Mouse (Mus musculus): ENCODE data around the gene Nrxn2.

The Nrxn2 gene

DNA sequence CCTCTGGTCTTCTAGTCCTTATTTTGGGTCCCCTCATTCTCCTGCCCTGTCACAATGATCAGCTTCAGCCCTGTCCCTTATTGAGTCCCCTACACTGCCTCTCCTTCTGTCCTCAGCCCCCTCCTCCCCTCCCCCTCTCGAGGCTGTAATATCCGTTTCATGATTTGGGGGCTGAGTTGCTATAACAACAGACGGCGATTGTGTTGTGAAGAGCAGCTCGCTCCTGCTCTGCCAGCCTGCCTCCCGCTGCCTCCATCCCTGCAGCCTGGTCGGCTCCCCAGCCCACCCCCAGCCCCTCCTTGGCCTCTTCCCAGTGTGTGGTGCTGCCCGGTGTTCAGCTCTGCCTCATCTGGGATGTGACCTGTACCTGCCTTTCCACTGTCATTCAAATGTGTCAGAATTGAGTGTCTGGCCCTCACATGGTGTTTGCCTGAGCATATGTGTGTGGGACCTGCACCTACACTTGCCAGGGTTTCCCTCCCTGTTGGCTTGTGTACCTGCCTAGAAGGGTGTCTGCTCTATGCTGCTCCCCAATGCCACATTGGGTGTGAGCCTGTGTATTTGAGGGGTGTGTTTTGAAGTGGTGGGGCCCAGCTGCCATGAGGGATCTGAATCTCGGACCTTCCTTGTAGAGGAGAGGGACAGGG lies 2.3 kb upstream of the Nrxn2 start:
- DNase-seq (ENCODE audit: low read depth in 1 of 2, low spot score in 2 of 2), result no peak

DNA sequence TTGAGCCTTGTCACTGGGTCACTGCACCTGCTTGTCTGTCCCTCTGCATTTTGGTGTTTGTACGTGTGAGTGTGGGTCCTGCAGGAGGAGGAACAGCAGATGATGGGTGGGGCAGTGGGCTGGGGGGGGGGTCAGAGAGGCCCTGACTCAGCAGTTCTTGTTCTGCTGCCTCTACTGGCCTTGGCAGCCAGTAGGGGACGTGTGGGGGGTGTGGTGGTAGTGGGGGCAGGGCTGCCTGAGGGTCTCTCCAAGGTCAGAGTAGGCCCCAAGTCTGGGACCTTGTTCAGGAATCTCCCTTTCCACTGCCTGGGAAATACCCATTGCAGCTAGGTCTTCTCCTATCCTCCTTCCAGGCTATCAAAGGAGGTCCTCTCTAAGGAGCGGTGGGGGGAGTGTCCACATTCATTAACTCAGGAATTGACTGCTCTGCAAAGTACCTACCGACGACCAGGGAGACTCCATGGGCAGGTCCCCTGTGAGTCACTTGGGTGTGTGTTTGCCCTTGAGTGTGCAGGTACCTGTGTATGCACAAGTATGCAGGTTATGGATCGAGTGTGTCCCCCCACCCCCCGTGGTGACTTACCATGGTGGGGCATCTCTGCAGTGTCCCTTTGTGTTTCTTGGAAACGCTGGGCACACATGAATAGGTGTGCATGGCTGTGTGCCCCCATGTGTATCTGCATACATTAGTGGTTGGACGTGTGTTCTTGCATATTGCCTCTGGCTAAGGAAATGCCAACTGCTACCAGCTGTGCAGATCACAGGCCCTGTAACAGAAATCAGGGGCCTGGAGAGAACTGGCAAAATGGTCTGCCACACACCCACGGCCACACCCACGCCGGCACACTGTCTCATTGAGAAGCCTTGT lies 1.4 kb upstream of the Nrxn2 start:
- DNase-seq (ENCODE audit: low read depth in 1 of 2, low spot score in 2 of 2), result no peak

DNA sequence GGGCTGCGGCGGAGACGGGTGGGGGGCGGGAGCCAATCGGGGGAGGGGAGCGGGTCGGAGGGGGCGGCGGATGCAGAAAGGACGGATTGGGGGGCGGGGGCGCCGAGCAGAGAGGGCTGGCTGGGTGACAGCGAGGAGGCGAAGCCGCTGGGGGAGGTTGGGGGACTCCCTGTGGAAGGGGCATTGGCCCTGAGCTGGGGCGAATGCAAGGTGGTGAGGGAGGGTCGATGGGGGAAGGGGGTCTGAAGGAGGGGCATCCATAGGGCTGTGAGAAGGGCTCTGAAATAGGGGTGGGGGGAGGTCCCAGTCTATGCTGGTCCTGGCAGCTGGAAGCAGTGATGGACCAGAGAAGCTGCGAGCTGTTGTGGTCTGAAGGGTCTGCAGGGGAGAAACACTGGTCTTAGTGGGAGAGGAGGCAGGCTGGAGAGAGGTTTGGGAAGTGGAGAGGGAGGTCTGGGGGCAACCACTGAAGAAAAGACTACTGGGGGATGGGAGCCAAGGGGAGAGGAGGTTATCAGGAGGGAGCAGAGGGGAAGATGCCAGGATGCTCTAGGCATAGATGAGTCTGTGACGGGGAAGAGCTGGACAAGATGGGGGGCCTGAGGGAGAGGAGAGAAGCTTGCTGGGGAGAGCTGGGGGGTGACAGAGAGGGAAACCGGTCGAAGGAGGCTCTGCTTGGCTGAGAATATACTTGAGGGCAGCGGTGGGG lies 607 bp downstream of the Nrxn2 start:
- DNase-seq (ENCODE audit: low read depth in 1 of 2, low spot score in 2 of 2), result no peak

DNA sequence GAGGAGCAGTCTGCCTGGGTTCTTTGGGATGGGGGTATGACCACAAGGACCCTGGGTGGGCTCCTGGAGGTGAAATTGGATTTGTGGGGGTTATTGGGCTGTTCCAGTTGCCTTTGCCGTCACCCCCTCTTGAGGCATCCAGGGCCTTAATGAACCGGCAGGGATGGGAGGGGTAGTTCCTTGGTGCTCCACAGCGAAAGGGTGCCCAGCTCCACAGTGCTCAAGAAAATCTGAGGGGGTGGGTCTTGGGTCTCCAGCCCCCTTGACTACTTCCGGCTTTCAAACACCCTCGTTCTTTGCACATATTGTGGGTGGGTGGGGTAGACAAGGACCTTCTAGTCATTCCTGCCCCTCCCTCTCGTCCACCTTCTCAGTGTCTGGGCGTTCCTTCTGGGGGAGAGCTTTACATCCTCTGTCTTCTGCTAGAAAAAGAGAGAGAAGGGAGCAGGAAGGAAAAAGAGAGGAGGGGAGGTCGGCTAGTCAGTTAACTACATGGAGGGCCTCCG lies 1.3 kb downstream of the Nrxn2 start:
- no peak for DNase-seq (ENCODE audit: low read depth in 1 of 2, low spot score in 2 of 2)

DNA sequence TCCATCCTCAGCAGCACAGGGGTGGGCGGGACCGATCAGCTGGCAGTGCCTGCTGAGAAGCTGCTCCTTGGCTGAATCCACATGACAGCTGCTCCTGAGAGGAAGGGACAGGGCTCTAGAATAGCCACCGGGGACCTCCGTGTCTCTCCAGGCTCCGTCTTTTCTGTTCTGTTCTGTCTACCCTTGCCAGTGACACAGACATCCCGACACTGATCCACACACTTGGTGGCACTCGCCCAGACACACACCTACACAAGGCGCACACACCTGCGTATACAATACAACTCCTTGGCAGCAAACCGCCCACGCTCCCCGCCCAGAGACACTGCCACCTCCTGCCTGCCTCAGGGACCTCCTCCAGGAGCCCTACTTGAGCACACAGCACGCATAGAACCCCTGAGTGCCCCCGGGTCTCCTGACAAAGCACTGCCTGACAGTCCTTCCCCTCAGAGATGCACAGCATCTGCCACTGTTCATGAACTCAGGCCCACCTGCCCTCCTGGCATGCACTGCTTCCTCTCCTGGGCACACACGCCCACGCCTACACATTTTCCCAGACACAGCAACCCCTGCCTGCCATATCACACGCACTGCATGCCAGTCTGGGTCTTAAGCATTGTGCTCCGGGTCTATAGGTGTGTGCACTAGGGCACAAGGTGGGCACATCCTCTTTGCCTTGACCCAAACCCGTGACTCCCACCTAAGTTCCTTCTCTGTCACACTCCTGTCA lies 2.1 kb downstream of the Nrxn2 start:
- no peak for DNase-seq (ENCODE audit: low read depth in 1 of 2, low spot score in 2 of 2)

DNA sequence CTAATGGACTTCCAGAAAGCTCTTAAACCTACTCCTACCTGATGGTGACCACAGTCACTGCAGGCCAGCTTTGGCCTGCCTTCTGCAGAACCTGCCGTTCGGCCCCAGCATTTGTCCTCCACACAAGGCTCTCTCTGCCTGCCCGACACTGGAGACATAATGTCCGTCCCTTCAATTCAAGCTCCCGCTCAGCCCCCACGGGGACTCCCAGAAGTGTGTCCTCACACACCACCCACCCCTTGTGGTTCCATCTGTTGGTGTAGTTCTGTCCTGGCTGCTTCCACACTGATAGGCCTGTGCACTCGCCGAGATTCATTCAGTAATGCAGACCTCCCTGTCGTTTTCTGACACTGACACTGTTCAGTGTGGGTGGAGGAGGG lies 2.7 kb downstream of the Nrxn2 start:
- no peak for DNase-seq (ENCODE audit: low read depth in 1 of 2, low spot score in 2 of 2)

DNA sequence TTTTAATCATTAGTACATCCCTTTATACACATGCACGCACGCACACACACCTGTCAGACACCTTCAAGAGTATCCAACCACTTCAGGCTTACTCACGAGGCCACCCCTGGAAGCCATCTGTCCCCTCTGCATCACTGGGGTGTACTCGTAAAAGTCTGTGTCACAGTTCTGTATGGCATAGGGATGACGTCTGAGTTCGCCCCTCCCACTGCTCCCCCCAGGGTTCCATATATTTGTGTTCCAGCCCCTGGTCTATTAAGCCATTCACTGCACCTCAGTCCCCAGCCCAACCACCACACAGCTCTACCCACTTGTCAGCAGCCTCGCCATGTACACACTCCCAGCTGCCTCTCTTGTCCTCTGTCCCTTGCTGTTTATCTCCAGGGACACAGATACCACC lies 3.5 kb downstream of the Nrxn2 start:
- DNase-seq (ENCODE audit: low read depth in 1 of 2, low spot score in 2 of 2), result no peak

DNA sequence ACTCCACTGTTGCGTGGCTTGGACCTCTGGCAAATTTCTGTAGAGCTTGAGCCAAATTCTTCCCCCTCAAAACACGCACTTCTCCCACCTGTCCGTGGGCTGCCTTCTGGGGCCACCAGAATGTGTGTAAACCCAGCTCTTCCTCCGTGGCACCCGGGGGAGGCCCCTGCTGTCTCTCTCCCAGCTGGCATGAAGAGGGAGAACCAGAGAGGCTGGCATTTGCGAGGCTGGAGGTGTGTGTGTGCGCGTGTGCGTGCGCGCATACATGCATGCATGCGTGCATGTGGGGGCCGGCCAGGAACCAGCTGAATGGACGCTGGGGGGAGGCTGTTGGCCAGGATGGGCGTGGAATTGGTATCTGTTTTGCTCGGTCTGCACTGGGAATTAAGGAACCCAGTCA lies 4.7 kb downstream of the Nrxn2 start:
- DNase-seq (ENCODE audit: low read depth in 1 of 2, low spot score in 2 of 2), result no peak

DNA sequence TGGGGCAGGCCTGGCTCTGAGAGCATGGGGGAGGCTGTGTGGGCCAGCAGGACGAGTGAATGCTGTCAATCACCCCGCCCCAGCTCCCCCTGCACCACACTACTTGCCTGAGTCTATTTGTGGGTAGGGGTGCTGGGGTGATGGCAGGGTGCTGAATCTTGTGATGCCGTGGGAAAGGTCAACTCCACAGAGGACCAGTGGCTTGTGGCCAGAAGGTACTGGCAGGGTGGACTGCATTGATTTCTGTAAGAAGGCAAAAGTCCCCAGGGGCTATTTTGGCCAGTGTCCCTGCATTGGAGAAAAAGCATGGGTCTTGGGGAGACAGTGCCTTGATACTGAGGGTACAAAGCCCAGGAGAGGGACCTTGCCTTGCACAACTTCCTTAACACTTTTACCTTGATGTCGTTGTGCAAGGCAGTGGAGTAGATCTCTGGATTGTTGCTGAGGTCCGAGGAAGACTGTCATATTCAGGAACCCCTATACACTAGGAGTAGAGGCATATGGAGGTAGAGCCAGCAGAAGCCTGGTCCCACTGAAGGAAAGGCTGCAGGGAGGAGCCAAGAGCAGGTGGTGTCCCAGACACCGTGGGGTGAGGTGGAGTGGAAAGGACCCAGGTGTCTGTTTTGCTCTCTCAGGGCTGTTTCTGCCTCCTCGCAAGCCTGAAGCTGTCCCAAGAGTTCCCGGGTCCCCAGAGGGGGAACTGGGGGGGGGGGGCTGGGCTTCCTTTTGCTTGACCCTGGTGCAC lies 5.8 kb downstream of the Nrxn2 start:
- no peak for DNase-seq (ENCODE audit: low read depth in 1 of 2, low spot score in 2 of 2)

DNA sequence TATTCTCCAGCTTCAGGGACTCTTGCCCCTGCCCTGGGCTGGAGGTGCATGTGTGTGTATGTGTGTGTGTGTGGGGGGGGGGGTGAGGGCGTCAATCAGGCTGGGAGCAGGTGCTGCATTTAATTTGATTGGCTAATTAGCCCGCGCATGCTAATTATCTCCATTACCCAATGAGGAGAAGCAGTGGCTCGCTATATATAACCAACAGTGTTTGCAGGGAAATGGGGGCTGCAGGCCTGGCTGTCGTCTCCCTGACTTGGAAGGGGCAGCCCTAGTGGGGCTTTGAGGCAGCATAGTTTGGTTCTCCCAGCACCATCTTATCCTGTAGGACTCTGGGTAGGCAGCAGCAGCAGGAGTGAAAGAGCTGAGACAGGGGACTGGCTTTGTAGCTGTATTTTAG lies 7.1 kb downstream of the Nrxn2 start:
- no peak for DNase-seq (ENCODE audit: low read depth in 1 of 2, low spot score in 2 of 2)

DNA sequence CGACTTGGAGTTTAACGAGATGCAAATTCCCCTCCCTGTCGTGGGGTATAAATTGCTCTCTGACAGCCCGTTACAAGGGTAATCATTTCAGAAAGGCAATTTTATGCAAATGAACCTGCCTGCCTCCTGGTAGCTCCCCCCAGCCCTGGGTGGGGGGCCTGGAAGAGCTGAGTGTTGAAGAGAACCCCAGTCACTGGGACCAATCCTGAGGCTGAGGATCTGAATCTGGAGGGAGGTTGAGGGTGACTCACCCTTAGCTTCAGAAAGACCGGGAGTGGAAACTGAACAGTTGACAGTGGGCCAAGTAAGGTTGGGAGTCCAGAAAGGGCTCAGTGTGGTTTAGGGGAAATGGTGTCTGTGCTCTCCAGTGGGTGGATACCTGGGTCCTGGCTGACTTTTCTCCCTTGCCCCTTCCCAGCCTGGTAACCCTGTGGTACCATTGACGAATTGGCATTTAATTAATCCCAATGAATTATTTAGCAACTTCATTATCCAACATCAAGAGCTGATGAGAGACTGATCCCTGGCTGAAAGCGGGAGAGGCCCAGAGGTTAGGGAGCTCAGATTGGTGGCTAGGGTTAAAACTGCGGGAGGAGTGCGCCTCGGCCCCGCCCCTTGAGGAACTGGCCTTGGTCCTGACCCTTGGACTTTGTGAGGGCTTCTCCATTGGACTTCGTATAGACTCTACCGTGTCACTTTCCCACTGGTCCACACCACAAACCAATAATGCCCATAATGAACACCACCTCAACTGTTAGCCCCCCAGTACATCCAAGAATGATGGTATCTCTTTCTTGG lies 8.4 kb downstream of the Nrxn2 start:
- peak in 1 of 2 experiments; percentile 38 for DNase-seq (ENCODE audit: low read depth in 1 of 2, low spot score in 2 of 2)

DNA sequence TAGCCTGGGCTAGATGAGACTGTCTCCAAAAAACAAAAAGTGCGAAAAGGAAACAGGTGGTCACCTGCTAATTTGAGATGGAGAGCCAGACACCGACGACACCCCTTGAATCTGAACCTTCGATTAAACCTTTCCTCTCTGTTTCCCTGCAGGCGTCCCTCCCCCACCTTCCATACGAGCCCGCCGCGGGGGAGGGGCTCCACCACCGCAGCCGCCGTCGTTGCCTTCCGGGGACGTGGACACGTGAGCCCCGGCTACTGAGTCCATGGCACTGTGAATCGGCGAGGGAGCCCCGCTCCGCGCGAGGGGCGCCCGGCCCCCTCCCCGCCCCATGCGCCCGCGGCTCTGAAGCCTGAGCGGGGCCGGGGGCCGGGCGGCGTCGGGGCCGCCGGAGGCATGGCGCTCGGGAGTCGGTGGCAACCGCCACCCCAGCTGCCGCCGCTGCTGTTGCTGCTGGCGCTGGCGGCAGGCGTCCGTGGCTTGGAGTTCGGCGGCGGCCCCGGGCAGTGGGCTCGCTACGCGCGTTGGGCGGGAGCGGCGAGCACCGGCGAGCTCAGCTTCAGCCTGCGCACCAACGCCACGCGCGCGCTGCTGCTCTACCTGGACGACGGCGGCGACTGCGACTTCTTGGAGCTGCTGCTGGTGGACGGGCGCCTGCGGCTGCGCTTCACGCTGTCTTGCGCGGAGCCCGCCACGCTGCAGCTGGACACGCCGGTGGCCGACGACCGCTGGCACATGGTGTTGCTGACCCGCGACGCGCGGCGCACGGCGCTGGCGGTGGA lies 9.3 kb downstream of the Nrxn2 start:
- DNase-seq (ENCODE audit: low read depth in 1 of 2, low spot score in 2 of 2), result no peak

DNA sequence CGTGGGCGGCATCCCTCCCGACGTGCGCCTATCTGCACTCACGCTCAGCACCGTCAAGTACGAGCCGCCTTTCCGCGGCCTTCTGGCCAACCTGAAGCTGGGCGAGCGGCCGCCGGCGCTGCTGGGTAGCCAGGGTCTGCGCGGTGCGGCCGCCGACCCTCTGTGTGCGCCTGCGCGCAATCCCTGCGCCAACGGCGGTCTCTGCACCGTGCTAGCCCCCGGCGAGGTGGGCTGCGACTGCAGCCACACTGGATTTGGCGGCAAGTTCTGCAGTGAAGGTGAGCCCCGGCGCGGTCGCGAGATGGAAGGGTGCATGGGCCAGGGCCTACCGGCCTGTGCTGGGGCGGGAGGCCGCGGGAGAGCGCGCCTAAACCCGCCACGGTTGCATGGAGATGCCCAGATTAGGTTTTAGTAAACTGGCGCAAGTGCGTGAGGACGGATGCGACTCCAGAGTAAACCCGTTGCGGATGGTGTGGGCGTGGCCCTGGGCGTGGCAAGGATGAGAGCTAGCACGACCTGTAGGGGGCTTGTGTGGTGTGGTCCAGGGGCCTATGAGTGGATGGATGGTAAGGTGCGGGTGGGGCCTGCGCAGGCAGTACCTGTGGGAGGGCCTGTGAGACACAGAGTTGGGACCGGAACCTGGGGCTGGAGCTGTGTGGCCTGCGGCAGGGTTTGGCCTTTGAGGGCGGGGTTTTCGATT lies 10.1 kb downstream of the Nrxn2 start:
- DNase-seq (ENCODE audit: low read depth in 1 of 2, low spot score in 2 of 2), result no peak

DNA sequence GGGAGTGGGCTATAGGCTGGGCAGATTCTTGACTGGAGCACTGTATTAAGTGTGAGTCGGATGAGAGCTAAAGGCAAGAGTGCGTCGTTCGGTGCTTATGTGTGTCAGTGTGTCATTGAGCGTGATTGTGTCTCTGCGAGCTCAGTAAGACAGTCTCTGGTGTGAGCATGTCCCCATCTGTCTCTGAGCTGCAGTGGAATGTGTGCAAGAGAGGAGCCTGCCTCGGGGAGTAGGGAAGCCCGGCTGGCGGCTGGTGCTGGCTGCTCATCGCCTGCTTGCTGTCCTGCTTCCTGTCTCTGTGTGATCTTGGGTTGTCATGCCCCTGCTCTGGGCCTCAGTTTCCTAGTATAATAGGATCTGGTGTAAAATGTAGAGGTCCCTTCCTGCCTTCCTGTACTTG lies 24.5 kb downstream of the Nrxn2 start:
- no peak for DNase-seq (ENCODE audit: low read depth in 1 of 2, low spot score in 2 of 2)

DNA sequence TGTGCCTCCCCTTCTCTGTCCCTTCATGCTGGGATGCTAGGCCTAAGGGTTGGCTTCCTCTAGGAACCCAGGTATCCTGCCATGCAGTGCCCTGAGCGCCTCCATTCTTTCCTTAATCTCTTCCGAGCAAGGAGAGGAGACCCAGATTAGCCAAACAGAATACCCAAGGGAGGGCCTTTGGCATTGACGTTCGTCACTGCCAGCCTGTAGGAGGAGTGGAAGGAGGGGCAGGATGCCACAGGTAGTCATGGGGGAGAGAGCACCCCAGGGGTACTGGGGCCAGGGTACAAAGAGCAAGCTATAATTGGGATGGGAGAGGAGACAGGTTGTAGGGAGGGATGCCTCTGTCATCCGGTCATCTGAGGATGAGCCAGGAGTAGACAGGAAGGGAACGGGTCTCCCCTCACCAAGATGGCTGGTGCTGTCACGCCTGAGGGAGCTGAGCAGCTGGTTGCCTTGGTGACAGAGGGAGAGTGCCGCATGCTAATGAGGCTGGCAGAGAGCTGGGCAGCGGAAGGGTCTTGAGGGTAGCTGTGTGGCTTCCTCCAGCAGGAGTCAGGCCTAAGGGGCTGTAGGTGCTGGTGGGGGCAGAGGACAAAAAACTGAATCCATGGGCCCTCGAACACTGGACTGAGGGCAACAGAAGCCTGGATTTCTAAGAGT lies 27.4 kb downstream of the Nrxn2 start:
- no peak for DNase-seq (ENCODE audit: low read depth in 1 of 2, low spot score in 2 of 2)

DNA sequence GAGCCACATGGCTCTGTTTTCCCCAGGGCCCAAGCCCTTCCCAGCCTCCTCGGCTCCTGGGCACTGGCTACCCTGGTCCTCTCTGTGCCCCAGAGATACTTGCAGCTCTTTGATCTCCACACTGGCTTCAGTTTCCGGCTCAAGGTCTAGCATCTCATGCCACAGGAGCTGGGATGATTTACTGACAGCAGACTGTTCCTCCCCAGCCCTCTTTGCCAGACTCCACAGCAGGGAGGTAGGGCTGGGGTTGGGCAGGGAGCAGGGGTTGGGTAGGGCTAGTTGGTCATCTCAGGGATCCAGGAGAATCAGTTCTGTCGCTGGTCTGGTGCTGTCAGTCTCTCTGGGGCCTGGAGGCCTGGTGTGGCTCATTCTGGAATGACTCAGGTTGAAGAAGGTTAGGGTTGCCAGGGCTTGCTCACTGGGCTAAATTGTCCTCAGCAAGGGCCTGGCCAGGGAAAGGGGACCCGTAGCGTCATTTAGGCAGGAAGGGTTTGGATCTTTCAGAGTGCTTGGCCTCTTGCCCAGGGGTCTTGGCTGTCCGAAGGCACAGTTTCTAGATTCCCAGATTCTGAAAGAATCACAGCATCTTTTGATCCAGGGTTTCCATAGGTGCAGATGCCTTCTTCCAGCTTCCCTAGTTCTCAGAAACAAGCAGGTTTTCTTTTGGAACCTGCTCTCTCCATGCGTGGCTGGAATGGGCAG lies 28.4 kb downstream of the Nrxn2 start:
- DNase-seq (ENCODE audit: low read depth in 1 of 2, low spot score in 2 of 2), result no peak

DNA sequence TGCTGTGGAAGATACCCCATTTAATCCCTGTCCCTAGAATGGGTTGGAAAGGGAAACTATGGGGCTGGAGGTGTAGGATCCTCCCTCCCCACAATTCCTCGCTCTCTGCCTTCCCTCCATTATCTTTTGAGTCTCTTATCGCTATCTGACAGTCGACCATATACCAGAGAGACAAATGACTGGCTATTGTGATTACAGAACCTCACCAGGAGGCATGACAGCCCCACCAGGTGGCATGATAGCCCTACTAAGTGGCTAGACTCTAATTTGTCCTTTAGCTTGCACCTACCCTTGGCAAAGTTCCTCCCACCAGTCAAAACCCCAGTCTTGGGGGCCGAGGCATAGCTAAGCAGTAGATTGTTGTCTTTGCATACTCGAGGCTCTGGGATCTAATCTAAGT lies 30.2 kb downstream of the Nrxn2 start:
- DNase-seq (ENCODE audit: low read depth in 1 of 2, low spot score in 2 of 2), result no peak
